ENCODE assay signal across 14 mouse cellular contexts in the genomic region with DNA sequence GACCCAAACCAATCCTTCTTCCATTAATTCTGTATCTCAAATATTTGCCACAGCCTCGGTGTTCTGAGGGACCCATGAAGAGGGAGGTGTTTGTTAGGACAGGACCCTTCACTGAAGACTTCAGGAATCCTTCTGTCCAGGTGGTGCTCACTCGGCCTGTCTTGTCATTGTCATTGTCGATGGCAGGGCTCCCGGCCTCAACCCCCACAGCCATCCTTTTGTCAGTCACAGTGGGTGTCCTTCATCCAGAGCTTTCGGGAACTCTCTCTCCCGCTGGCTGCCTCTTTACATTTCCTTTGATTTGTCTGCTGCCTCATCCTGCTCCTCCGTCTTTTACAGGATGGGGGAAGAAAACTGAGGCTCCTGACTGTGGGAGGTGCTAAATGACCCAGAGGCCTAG. TPM values are rescaled to one million over a fixed set of nuclear protein-coding genes. Genes with fewer than 3 reads are reported as not detected.
A peak's percentile ranks its signal among the peaks of the same experiment; 100 is the strongest.
DNase-seq lines count a peak whose midpoint lies in the region; ATAC-seq and TF ChIP-seq lines count a peak whose summit lies in the region.
"Had no signal": no experiment of that assay in that cellular context is flagged by ENCODE, and none has a peak within 500 bp of the region (broad histone marks: within the 10 kb centered on the region; RNA-seq: fewer than 3 reads in every experiment).

No protein-coding gene starts in this region.

- no peak overlapping the region for H3K4me3 ChIP-seq in forebrain, embryonic 10.5 days
- H3K4me3 ChIP-seq in forebrain, embryonic 11.5 days (ENCODE audit: low read depth, low read length) = no peak overlapping the region
- H3K4me3 ChIP-seq in E14TG2a.4 (replicated peaks; ENCODE audit: low read length) = peak overlapping the region; percentile 24
- H3K4me3 ChIP-seq in hindbrain, embryonic 16.5 days (ENCODE audit: low read length) = no peak overlapping the region
- H3K4me3 ChIP-seq: neural tube, embryonic 13.5 days had no signal

- no peak for TF ChIP-seq CTCF in E14TG2a.4 (conservative IDR thresholded peaks at IDR 0.05; ENCODE audit: low read length)

- no peak overlapping the region for H3K9ac ChIP-seq in forebrain, embryonic 11.5 days (ENCODE audit: low read length)
- H3K9ac ChIP-seq in hindbrain, embryonic 16.5 days (ENCODE audit: low read depth, low read length) = no peak overlapping the region
- H3K9ac ChIP-seq: lung, embryonic 14.5 days; neural tube, embryonic 13.5 days had no signal

- H3K9me3 ChIP-seq in forebrain, embryonic 10.5 days = no peaks in the 10 kb centered on the region
- H3K9me3 ChIP-seq in forebrain, embryonic 11.5 days (ENCODE audit: control insufficient read depth, low read length) = no peaks in the 10 kb centered on the region
- no peaks in the 10 kb centered on the region for H3K9me3 ChIP-seq in E14TG2a.4 (ENCODE audit: low read length)
- no peaks in the 10 kb centered on the region for H3K9me3 ChIP-seq in hindbrain, embryonic 16.5 days (ENCODE audit: control insufficient read depth, low read length)
- H3K9me3 ChIP-seq: neural tube, embryonic 13.5 days had no signal

- H3K4me2 ChIP-seq in forebrain, embryonic 11.5 days (ENCODE audit: low read depth, low read length, severe bottlenecking) = no peak overlapping the region
- peak overlapping the region; percentile 12 for H3K4me2 ChIP-seq in hindbrain, embryonic 16.5 days (ENCODE audit: low read length)
- H3K4me2 ChIP-seq: lung, embryonic 14.5 days; neural tube, embryonic 13.5 days had no signal

- no peaks in the 10 kb centered on the region for H3K36me3 ChIP-seq in forebrain, embryonic 10.5 days (replicated peaks)
- no peaks in the 10 kb centered on the region for H3K36me3 ChIP-seq in forebrain, embryonic 11.5 days (ENCODE audit: control insufficient read depth, insufficient read depth, low read length)
- H3K36me3 ChIP-seq in E14TG2a.4 (ENCODE audit: insufficient read depth, low read length) = peaks cover 22% of the 10 kb centered on the region
- H3K36me3 ChIP-seq in hindbrain, embryonic 16.5 days (ENCODE audit: control insufficient read depth, insufficient read depth, low read length) = no peaks in the 10 kb centered on the region
- H3K36me3 ChIP-seq: neural tube, embryonic 13.5 days had no signal

- peaks cover 23% of the 10 kb centered on the region for H3K27me3 ChIP-seq in forebrain, embryonic 10.5 days (ENCODE audit: poor library complexity, severe bottlenecking)
- H3K27me3 ChIP-seq in forebrain, embryonic 11.5 days (ENCODE audit: control insufficient read depth, insufficient read depth, low read length) = no peaks in the 10 kb centered on the region
- no peaks in the 10 kb centered on the region for H3K27me3 ChIP-seq in E14TG2a.4 (ENCODE audit: insufficient read depth, low read length)
- H3K27me3 ChIP-seq in hindbrain, embryonic 16.5 days (replicated peaks; ENCODE audit: control insufficient read depth, insufficient read depth, low read length) = no peaks in the 10 kb centered on the region

- 4% methylated on average over 7 of the region's 7 CpGs for WGBS in forebrain, embryonic 10.5 days
- 2% methylated on average over 7 of the region's 7 CpGs for WGBS in forebrain, embryonic 11.5 days
- WGBS in hindbrain, embryonic 16.5 days = 13% methylated on average over 7 of the region's 7 CpGs

- DNase-seq in forebrain, embryonic 10.5 days (ENCODE audit: extremely low spot score, low spot score) = peak; percentile 28
- DNase-seq in forebrain, embryonic 11.5 days (ENCODE audit: low spot score) = no peak
- peak; percentile 98 for DNase-seq in R1 (ENCODE audit: low read depth, low spot score)
- DNase-seq in right cerebral cortex, adult 18-20 months = no peak
- DNase-seq in right cerebral cortex, postnatal 10 days (ENCODE audit: low spot score in 2 of 2) = no peak
- DNase-seq: adrenal gland, adult 2 months; heart, adult 18-20 months; liver; lung, embryonic 14.5 days had no signal

- H3K4me1 ChIP-seq in forebrain, embryonic 10.5 days = peaks cover 38% of the 10 kb centered on the region
- H3K4me1 ChIP-seq in forebrain, embryonic 11.5 days (replicated peaks; ENCODE audit: control insufficient read depth, insufficient read depth, low read length) = peaks cover 7% of the 10 kb centered on the region; the same call in 1 of the 2 replicates
- H3K4me1 ChIP-seq in E14TG2a.4 (replicated peaks; ENCODE audit: low read depth, low read length) = peaks cover 76% of the 10 kb centered on the region
- H3K4me1 ChIP-seq in hindbrain, embryonic 16.5 days (ENCODE audit: control insufficient read depth, insufficient read depth, low read depth, low read length) = peaks cover 3% of the 10 kb centered on the region; the same call in 1 of the 2 replicates

- no peak overlapping the region; the same call in 1 of the 2 replicates for H3K27ac ChIP-seq in forebrain, embryonic 10.5 days
- H3K27ac ChIP-seq in forebrain, embryonic 11.5 days (ENCODE audit: low read depth, low read length) = no peak overlapping the region
- no peak overlapping the region for H3K27ac ChIP-seq in hindbrain, embryonic 16.5 days (ENCODE audit: low read depth, low read length)
- H3K27ac ChIP-seq: kidney, postnatal 0 days; neural tube, embryonic 13.5 days; stomach, postnatal 0 days had no signal

- no peak for ATAC-seq in forebrain, embryonic 11.5 days (replicated peaks; ENCODE audit: low FRiP score)
- ATAC-seq in hindbrain, embryonic 16.5 days = no peak

RNA-seq across cellular contexts. Expression of a gene that starts 57.5 kb away (rescaled TPM):
- polyA plus RNA-seq in forebrain, embryonic 10.5 days (2016; fragmentation: Nextera tagmentation; extraction: Ambion mirVana) = 9.5 and 10.6 TPM in 2 replicates
- polyA plus RNA-seq in forebrain, embryonic 11.5 days (2014; fragmentation: Nextera tagmentation; extraction: Ambion mirVana) = 19.6 and 20.3 TPM in 2 replicates
- polyA plus RNA-seq in hindbrain, embryonic 16.5 days (2015; fragmentation: Nextera tagmentation; extraction: Ambion mirVana) = 24.4 and 26.3 TPM in 2 replicates

Comparison
In these comparisons a context has a peak if more than half of its experiments do, and no peak if none do; other contexts are left out.
1. DNase-seq: peak in forebrain, embryonic 10.5 days (single experiment) and R1 (single experiment); none in forebrain, embryonic 11.5 days (single experiment), right cerebral cortex, adult 18-20 months (single experiment) and right cerebral cortex, postnatal 10 days (0 of 2).